Mouse (Mus musculus) C2C12 (cell line): ENCODE results near the gene Lce1c.

Experiments
- CEBPB ChIP-seq: IDR thresholded peaks from one replicate; pipeline ENCODE4 v1.6.1; 2011; ENCODE audit warnings: low read depth, mild to moderate bottlenecking, control low read depth, moderate library complexity
- CTCF ChIP-seq: IDR thresholded peaks from one replicate; pipeline ENCODE4 v1.5.1; 2011; ENCODE audit not compliant: control insufficient read depth, insufficient read depth, insufficient read length
- FOSL1 ChIP-seq: IDR thresholded peaks from one replicate; pipeline ENCODE4 v1.8.0; 2011; ENCODE audit warnings: mild to moderate bottlenecking, low read length; ENCODE audit not compliant: poor library complexity, insufficient read depth, severe bottlenecking
- MAX ChIP-seq: IDR thresholded peaks from one replicate; pipeline ENCODE4 v1.6.1; 2011; ENCODE audit warnings: mild to moderate bottlenecking, control low read depth
- MYOD1 ChIP-seq: IDR thresholded peaks from one replicate; pipeline ENCODE4 v1.6.1; 2011; ENCODE audit warnings: low read depth; ENCODE audit not compliant: control insufficient read depth, insufficient read length
- MYOG ChIP-seq: IDR thresholded peaks from one replicate; pipeline ENCODE4 v1.6.1; 2011; ENCODE audit not compliant: control insufficient read depth, insufficient read length; ENCODE audit errors: extremely low read depth
- USF1 ChIP-seq: IDR thresholded peaks from one replicate; pipeline ENCODE4 v1.6.1; 2011; ENCODE audit warnings: low read depth, mild to moderate bottlenecking, control low read depth, moderate library complexity

GRCm38 (mm10) chr3:92637745-92638652 is 41.0 kb upstream of the Lce1c start:
- TF ChIP-seq FOSL1 = no peak
- TF ChIP-seq MYOD1 = no peak
- no peak for TF ChIP-seq CTCF
- no peak for TF ChIP-seq MAX
- no peak for TF ChIP-seq USF1
- TF ChIP-seq MYOG = no peak
- no peak for TF ChIP-seq CEBPB
